Mouse (Mus musculus) neural tube, embryonic 14.5 days (tissue): ENCODE results near the gene Bmpr1a. TPM values are rescaled to one million over a fixed set of nuclear protein-coding genes. Genes with fewer than 3 reads are reported as not detected.

Source experiments
- ATAC-seq: fragments of 200-750 bp; cut with Nextera tagmentation; 2 replicates; pipeline ENCODE4 v1.8.0; 2017; ENCODE audit warnings: low read depth, mild to moderate bottlenecking, moderate TSS enrichment, moderate library complexity
- H3K27ac ChIP-seq: fragments of 300-500 bp; sonication (generic); 2 replicates; pipeline ENCODE4 v1.5.1; 2014; ENCODE audit warnings: low read depth, mild to moderate bottlenecking, control low read depth, low read length, moderate library complexity, mixed read lengths
- H3K27me3 ChIP-seq: fragments of 300-500 bp; sonication (generic); 2 replicates; pipeline ENCODE4 v1.6.1; 2014; ENCODE audit warnings: low read length; ENCODE audit not compliant: control insufficient read depth, insufficient read depth
- H3K36me3 ChIP-seq: fragments of 300-500 bp; sonication (generic); 2 replicates; pipeline ENCODE4 v1.6.1; 2014; ENCODE audit warnings: low read length, mixed read lengths; ENCODE audit not compliant: control insufficient read depth, insufficient read depth
- H3K4me1 ChIP-seq: fragments of 300-500 bp; sonication (generic); 2 replicates; pipeline ENCODE4 v1.6.1; 2014; ENCODE audit warnings: low read length; ENCODE audit not compliant: control insufficient read depth, insufficient read depth
- H3K4me2 ChIP-seq: fragments of 300-500 bp; sonication (generic); 2 replicates; pipeline ENCODE4 v1.6.1; 2014; ENCODE audit warnings: mild to moderate bottlenecking, low read depth, low read length, control low read depth
- H3K4me3 ChIP-seq: fragments of 300-500 bp; sonication (generic); 2 replicates; pipeline ENCODE4 v1.5.1; 2014; ENCODE audit warnings: low read depth, low read length, control low read depth, mixed read lengths
- H3K9ac ChIP-seq: fragments of 300-500 bp; sonication (generic); replicated peaks from 2 replicates; pipeline ENCODE4 v1.6.1; 2014; ENCODE audit warnings: low read depth, mild to moderate bottlenecking, control low read depth, low read length, mixed read lengths
- H3K9me3 ChIP-seq: fragments of 300-500 bp; sonication (generic); 2 replicates; pipeline ENCODE4 v1.6.1; 2016; ENCODE audit warnings: low read length; ENCODE audit not compliant: control insufficient read depth
- WGBS: fragments of 180-500 bp; shearing (Covaris S2); extraction: QIAGEN DNeasy Blood & Tissue Kit; methylation state at CpG from one replicate; pipeline ENCODE4 v1.1.7; 2014; 5-methylcytosine and 5-hydroxymethylcytosine counted together
- polyA plus RNA-seq: library from polyadenylated mRNA; unstranded; fragments of >200 nt; fragmentation: Nextera tagmentation; extraction: Ambion mirVana; gene quantifications from 2 replicates; pipeline ENCODE4 v1.2.1, GENCODE M21; 2014

Gene Bmpr1a
- polyA plus RNA-seq, 1 experiment from 2014 or later = 26.9 TPM

DNA sequence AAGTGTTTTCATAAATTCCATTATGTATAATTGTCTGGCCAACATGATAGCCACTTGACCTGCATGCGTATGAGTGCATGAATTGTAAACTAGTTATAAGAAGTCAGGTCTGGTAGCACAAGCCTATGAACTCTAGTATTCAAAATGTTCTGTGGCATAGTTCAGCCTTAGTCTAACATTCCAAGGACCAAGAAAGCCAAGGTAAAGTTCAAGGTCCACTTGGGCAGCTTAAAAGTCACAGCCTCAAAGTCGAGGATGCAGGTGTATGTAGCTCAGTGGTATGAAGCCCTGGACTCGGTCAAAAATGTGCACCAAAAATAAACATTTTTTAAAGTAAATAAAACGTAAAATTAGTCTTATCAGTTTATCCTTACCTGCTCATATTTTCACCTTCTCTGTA is 9.5 kb upstream of the Bmpr1a start:
- H3K4me2 ChIP-seq = no peak overlapping the region
- H3K4me3 ChIP-seq = no peak overlapping the region
- no peak overlapping the region for H3K9ac ChIP-seq
- no peak for ATAC-seq
- no peaks in the 10 kb centered on the region for H3K27me3 ChIP-seq
- peaks cover 7% of the 10 kb centered on the region; the same call in 1 of the 2 replicates for H3K4me1 ChIP-seq
- no peaks in the 10 kb centered on the region for H3K9me3 ChIP-seq
- WGBS = 90% methylated on average over 4 of the region's 4 CpGs
- H3K36me3 ChIP-seq = no peaks in the 10 kb centered on the region
- no peak overlapping the region for H3K27ac ChIP-seq

DNA sequence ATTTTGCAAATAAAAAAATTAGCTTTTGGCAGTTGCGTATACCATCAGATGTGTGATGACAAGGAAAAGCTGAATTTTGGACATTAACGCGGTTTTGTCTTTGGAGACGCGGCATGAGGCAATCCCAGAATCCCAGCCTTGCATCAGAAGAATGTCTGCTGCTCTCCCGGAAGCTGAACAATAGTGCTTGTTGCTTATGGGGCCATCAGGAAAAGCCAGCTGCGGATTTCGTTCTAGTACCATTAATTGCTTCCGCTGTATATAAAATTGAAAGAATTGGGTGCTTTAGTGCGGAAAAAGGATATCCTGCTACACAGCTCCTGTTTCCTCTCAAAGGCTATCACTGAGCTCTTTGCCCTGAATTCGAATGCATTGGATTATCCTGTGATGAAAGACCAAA is 8.8 kb upstream of the Bmpr1a start:
- ATAC-seq = no peak
- Histone ChIP-seq H3K4me1 (peaks cover 7% of the 10 kb centered on the region; the same call in 1 of the 2 replicates), H3K27ac (no peak overlapping the region), H3K36me3 (no peaks in the 10 kb centered on the region), H3K9ac (no peak overlapping the region), H3K4me2 (no peak overlapping the region), H3K27me3 (no peaks in the 10 kb centered on the region), H3K9me3 (no peaks in the 10 kb centered on the region), H3K4me3 (no peak overlapping the region)
- 75% methylated on average over 11 of the region's 11 CpGs for WGBS

DNA sequence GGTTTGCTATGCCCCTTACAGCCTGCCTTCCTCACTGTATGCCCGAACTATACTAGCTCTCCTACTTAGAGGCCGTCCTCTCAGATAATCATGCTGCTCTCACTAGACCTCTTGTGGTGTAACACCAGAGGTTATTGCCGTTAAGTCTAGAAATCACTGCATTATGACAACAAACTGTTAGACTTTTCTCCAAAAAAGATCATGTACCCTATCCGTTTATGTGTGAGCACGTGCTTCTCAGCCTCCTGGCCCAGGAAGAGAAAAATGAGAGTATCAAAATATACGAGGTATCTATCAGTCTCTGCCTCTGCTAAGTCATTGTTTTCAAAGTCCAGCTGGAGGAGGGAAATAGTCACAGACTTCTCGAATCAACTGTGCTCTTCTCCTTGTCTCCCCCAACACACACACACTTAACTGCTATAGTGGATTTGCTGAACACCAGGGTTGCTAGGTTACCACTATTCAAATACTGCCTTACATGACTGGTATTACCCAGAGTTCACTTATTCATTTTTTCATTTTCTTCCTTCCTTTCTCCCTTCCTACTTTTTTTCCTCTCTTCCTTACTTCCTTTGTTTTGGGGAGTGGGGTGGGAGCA is 5.8 kb upstream of the Bmpr1a start:
- H3K27ac ChIP-seq = no peak overlapping the region
- no peak for ATAC-seq

DNA sequence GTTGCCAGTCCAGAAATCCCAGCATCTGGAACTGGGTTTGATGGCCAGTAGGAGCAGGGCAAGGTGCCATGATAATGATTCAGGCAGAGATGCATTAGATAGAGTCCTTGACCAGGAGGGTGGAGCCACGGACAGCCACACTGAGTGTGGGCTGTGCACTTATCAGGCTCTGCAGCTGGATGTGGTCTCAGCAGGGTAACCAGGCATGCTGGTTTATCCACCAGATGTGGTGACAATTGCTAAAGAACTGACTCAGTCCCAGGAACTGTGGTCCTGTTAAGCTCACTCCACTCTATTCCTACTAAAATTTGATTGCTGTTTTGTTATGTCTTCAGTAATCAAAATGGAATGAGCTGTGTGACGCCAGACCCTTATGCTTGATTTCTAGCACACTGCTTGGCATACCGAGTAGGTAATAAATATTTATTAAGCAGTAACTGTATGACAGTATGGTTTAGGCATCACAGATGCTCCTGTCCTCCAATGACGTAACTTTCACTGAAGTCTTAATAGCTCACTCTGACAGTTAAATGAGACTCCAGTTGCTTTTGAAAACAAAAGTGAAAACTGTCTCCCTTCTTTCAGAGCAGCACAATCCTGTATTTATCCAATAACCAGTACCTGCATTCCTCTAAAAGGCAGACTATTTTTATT is 5.2 kb upstream of the Bmpr1a start:
- H3K4me1 ChIP-seq = peaks cover 11% of the 10 kb centered on the region; the same call in 1 of the 2 replicates
- H3K36me3 ChIP-seq = no peaks in the 10 kb centered on the region
- H3K27me3 ChIP-seq = no peaks in the 10 kb centered on the region
- ATAC-seq = peak; percentile 56
- no peaks in the 10 kb centered on the region for H3K9me3 ChIP-seq
- H3K4me3 ChIP-seq = no peak overlapping the region
- H3K27ac ChIP-seq = no peak overlapping the region
- 21% methylated on average over 4 of the region's 4 CpGs for WGBS
- no peak overlapping the region for H3K9ac ChIP-seq
- no peak overlapping the region for H3K4me2 ChIP-seq

More for the DNA sequence above, 5.8 kb upstream of the Bmpr1a start:
- no peaks in the 10 kb centered on the region for H3K9me3 ChIP-seq
- H3K9ac ChIP-seq = no peak overlapping the region
- 50% methylated on average over 7 of the region's 7 CpGs for WGBS
- no peaks in the 10 kb centered on the region for H3K36me3 ChIP-seq
- H3K4me3 ChIP-seq = no peak overlapping the region
- H3K27me3 ChIP-seq = no peaks in the 10 kb centered on the region
- H3K4me1 ChIP-seq = peaks cover 7% of the 10 kb centered on the region; the same call in 1 of the 2 replicates
- H3K4me2 ChIP-seq = no peak overlapping the region

DNA sequence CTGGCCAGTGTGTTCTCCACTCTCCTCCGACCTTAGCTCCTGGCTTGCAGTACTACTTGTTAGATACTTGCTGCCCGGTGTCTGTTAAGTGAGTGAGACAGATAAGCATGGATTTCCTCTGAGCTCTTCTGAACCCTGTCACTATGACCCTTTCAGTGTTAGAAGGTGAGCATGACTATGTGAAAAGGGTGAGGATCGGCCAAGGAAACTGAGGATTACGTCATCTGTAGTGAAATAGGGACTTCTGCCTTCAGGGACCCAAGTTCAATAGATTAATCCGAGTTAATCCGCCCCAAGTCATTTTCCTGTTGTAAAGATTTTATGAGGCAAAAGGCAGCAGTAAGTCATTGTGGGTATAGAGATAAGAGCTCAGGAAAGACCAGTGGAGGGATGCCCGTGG is 2.2 kb upstream of the Bmpr1a start:
- Histone ChIP-seq H3K4me2 (no peak overlapping the region), H3K27me3 (no peaks in the 10 kb centered on the region), H3K4me1 (peaks cover 16% of the 10 kb centered on the region; the same call in 1 of the 2 replicates), H3K4me3 (no peak overlapping the region), H3K9me3 (no peaks in the 10 kb centered on the region), H3K36me3 (no peaks in the 10 kb centered on the region), H3K27ac (no peak overlapping the region), H3K9ac (no peak overlapping the region)
- no peak for ATAC-seq
- WGBS = 78% methylated on average over 7 of the region's 7 CpGs

DNA sequence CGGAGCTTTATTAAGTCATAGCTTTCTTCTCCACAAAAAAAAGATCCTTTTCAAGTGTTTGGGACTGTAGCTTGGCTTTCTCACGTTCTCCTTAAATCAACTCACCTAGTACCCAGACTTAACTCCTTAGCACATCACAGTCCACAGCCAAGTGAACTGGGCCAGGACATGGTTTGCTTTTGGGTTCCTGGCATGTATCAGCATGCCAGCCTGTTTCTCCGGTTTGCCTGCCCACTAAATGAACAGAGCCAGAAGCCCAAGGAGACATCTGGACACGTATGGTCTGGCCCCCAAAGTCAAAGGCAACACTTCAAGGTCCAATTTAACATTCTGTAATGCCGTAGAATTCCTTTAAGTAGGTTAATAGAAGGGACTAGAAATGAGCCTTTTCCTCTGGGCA is 1.2 kb upstream of the Bmpr1a start:
- H3K9me3 ChIP-seq = no peaks in the 10 kb centered on the region
- peaks cover 24% of the 10 kb centered on the region; the same call in 1 of the 2 replicates for H3K4me1 ChIP-seq
- no peak overlapping the region for H3K9ac ChIP-seq
- H3K4me3 ChIP-seq = no peak overlapping the region
- WGBS = 89% methylated on average over 5 of the region's 5 CpGs
- H3K27ac ChIP-seq = no peak overlapping the region
- H3K27me3 ChIP-seq = no peaks in the 10 kb centered on the region
- no peaks in the 10 kb centered on the region for H3K36me3 ChIP-seq
- H3K4me2 ChIP-seq = no peak overlapping the region
- no peak for ATAC-seq

DNA sequence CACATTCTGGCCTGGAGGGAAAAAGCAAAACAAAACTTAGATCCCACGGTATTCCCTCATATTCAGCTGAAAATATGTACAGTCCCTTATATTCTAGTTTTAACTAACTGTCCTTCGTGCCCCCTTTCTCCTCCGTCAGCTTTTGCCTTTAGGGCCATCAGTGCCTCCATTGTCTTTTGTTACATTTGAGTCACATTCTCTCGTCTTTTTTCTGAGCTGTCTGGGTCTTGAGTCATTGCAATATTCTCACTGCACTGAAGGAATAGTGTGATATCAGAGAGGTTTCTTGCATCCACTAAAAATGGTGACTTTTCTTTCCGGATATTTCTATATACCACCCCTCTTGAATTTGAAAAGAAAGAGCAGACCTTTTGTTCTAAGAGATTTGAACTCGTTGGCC is 618 bp upstream of the Bmpr1a start:
- Histone ChIP-seq H3K4me3 (no peak overlapping the region; the same call in 1 of the 2 replicates), H3K9me3 (no peaks in the 10 kb centered on the region), H3K27me3 (no peaks in the 10 kb centered on the region), H3K9ac (no peak overlapping the region), H3K4me2 (no peak overlapping the region; the same call in 1 of the 2 replicates), H3K36me3 (no peaks in the 10 kb centered on the region), H3K27ac (no peak overlapping the region), H3K4me1 (peaks cover 30% of the 10 kb centered on the region; the same call in 1 of the 2 replicates)
- 30% methylated on average over 6 of the region's 6 CpGs for WGBS
- no peak for ATAC-seq

DNA sequence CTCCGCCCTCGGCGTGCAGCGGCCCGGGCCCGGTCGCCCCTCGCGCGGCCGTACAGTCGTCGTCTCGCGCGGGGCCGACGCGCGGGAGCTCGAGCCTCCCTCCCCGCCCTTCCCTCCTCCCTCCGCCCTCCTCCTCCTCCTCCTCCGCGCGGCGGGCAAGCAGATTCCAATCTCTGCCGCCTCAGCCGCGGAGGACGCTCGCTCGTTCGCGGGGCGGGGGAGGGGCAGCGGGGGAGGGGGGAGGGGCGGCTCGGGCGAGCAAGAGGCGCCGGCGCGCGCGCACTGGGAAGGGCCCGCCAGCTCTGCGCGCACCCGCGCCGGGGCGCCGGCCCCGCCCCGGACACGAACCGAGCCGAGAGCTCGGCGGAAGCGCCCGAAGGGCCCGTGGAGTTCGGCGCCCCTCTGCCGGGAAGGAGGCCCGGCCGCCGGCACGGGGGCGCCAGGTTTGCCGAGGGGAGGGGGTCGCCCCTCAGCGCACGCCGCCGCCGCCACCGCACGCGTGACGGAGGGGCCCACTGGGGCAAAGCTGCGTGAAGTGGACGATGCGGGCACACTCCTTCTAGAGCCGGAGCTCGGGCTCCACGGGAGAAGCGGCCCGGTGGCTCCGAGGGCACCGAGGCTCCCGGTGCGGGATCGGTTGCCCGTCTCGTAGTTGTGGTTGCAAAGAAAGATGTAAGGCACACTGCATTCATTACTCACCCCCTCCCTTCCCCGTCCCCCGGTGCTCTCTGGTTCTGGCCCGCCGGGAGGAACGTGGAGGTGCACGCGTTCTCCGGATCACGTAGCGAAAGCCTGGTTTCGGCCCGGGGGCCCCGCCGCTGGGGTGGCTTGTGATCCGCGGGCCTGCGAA is 441 bp downstream of the Bmpr1a start:
- no peaks in the 10 kb centered on the region for H3K9me3 ChIP-seq

More for the DNA sequence above, 441 bp downstream of the Bmpr1a start:
- under 1% methylated on average over 68 of the region's 115 CpGs for WGBS
- Histone ChIP-seq H3K4me1 (peaks cover 23% of the 10 kb centered on the region; the same call in 1 of the 2 replicates), H3K4me2 (peak overlapping the region; percentile 59), H3K27me3 (no peaks in the 10 kb centered on the region), H3K27ac (peak overlapping the region; percentile 96), H3K36me3 (no peaks in the 10 kb centered on the region), H3K4me3 (peak overlapping the region; percentile 88), H3K9ac (peak overlapping the region; percentile 95)
- ATAC-seq = peak; percentile 95
